Mouse (Mus musculus) forebrain, postnatal 0 days (tissue): ENCODE data around the gene Irx4. TPM values are rescaled to one million over a fixed set of nuclear protein-coding genes. Genes with fewer than 3 reads are reported as not detected.
A peak's percentile ranks its signal among the peaks of the same experiment; 100 is the strongest.

ENCODE experiments used
- ATAC-seq: fragments of 200-750 bp; cut with Nextera tagmentation; 2 replicates; pipeline ENCODE4 v1.8.0; 2017; ENCODE audit warnings: mild to moderate bottlenecking, moderate library complexity
- DNase-seq: peaks from one replicate; pipeline ENCODE4 v3.0.0-alpha.2; 2015
- H3K27ac ChIP-seq: fragments of 300-500 bp; sonication (generic); 2 replicates; pipeline ENCODE4 v1.5.1; 2014; ENCODE audit warnings: low read depth, mild to moderate bottlenecking, antibody characterized with exemption, low read length, moderate library complexity, mixed read lengths
- H3K27me3 ChIP-seq: fragments of 300-500 bp; sonication (generic); 2 replicates; pipeline ENCODE4 v1.6.1; 2014; ENCODE audit warnings: mild to moderate bottlenecking, low read length, mixed read lengths; ENCODE audit not compliant: insufficient read depth
- H3K36me3 ChIP-seq: fragments of 300-500 bp; sonication (generic); 2 replicates; pipeline ENCODE4 v1.6.1; 2014; ENCODE audit warnings: mild to moderate bottlenecking, moderate library complexity; ENCODE audit not compliant: insufficient read depth
- H3K4me1 ChIP-seq: fragments of 300-500 bp; sonication (generic); 2 replicates; pipeline ENCODE4 v1.6.1; 2014; ENCODE audit warnings: antibody characterized with exemption; ENCODE audit not compliant: insufficient read depth
- H3K4me2 ChIP-seq: fragments of 300-500 bp; sonication (generic); 2 replicates; pipeline ENCODE4 v1.6.1; 2014; ENCODE audit warnings: low read depth, mild to moderate bottlenecking, moderate library complexity
- H3K4me3 ChIP-seq: fragments of 300-500 bp; sonication (generic); 2 replicates; pipeline ENCODE4 v1.5.1; 2014; ENCODE audit warnings: low read depth, low read length, mixed read lengths
- H3K9ac ChIP-seq: fragments of 300-500 bp; sonication (generic); 2 replicates; pipeline ENCODE4 v1.6.1; 2014; ENCODE audit warnings: mild to moderate bottlenecking
- H3K9me3 ChIP-seq: fragments of 300-500 bp; sonication (generic); 2 replicates; pipeline ENCODE4 v1.6.1; 2016; ENCODE audit warnings: low read length
- CTCF ChIP-seq: sonication (generic); IDR thresholded peaks from 2 replicates; pipeline ENCODE4 v1.5.1; 2016; ENCODE audit warnings: antibody characterized with exemption, control low read depth, low read depth
- WGBS: fragments of 180-500 bp; shearing (Covaris S2); extraction: QIAGEN DNeasy Blood & Tissue Kit; methylation state at CpG from one replicate; pipeline ENCODE4 v1.1.7; 2014; 5-methylcytosine and 5-hydroxymethylcytosine counted together
- polyA plus RNA-seq: library from polyadenylated mRNA; unstranded; fragments of >200 nt; fragmentation: Nextera tagmentation; extraction: Ambion mirVana; gene quantifications from 2 replicates; pipeline ENCODE4 v1.2.1, GENCODE M21; 2015
- total RNA-seq: library from RNA; depleted of rRNA; stranded (reverse); fragments of >200 nt; gene quantifications from 2 replicates; pipeline ENCODE4 v1.2.3, GENCODE M21; 2014

The Irx4 gene
- total and polyA plus RNA-seq, 2 experiments from 2014 or later: not detected

GRCm38 (mm10) chr13:73252022-73252421 lies 8.3 kb upstream of the Irx4 start:
- Histone ChIP-seq H3K9ac (no peak overlapping the region), H3K4me2 (no peak overlapping the region), H3K27me3 (peaks cover 7% of the 10 kb centered on the region), H3K4me3 (no peak overlapping the region), H3K9me3 (no peaks in the 10 kb centered on the region), H3K27ac (no peak overlapping the region), H3K4me1 (no peaks in the 10 kb centered on the region), H3K36me3 (no peaks in the 10 kb centered on the region)
- ATAC-seq: no peak
- no peak for DNase-seq
- peak; percentile 27; the same call in 1 of the 2 replicates for TF ChIP-seq CTCF
- WGBS: 64% methylated on average over 5 of the region's 5 CpGs

GRCm38 (mm10) chr13:73258415-73258814 lies 1.9 kb upstream of the Irx4 start:
- no peak for DNase-seq
- Histone ChIP-seq H3K4me1 (0 out of 2 replicates have a peak, but pooled peaks cover 6% of the 10 kb centered on the region), H3K4me3 (no peak overlapping the region), H3K9ac (no peak overlapping the region), H3K27me3 (peaks cover 69% of the 10 kb centered on the region), H3K4me2 (no peak overlapping the region), H3K36me3 (no peaks in the 10 kb centered on the region), H3K27ac (no peak overlapping the region), H3K9me3 (no peaks in the 10 kb centered on the region)
- 48% methylated on average over 4 of the region's 4 CpGs for WGBS
- no peak for ATAC-seq
- no peak for TF ChIP-seq CTCF

DNA sequence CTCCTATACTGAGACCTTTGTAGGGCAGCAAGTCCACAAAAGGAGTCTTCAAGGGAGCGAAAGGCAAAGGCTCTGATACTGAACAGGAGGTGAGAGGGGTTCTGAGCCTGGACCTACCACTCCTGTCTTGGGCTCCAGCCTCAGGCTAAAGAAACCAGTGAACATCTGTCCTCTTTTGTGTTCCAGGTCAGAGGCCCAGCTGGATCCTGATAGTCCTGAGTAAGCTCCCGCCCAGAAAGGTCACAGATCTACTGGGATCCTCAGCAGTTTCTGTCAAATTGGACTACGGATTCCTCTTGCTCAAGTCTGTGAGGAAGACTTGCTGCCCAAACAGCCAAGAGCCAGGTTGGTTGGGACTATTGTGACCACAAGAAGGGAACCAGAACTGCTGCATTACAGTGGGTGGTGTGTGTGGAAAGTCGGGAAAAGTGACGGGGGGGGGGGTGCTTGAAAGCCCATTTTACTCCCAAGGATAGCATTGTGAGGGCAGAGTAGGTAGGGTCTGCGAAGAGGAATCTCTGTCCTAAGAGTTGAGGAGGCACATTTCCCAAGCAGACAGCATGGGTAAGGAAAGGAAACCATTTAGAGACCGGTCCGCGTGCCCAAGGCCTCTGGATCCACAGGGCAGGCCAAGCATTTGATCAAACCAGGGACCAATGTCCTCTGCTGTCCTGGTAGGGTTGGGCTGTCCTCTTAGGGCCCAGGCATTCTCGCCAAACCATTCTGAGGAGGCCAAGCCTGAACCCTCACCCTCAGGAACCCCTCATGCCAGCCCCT lies 514 bp upstream of the Irx4 start:
- ATAC-seq: peak; percentile 2; the same call in 1 of the 2 replicates
- 0 out of 2 replicates have a peak, but pooled peaks cover 6% of the 10 kb centered on the region for H3K4me1 ChIP-seq
- no peak overlapping the region for H3K9ac ChIP-seq

DNA sequence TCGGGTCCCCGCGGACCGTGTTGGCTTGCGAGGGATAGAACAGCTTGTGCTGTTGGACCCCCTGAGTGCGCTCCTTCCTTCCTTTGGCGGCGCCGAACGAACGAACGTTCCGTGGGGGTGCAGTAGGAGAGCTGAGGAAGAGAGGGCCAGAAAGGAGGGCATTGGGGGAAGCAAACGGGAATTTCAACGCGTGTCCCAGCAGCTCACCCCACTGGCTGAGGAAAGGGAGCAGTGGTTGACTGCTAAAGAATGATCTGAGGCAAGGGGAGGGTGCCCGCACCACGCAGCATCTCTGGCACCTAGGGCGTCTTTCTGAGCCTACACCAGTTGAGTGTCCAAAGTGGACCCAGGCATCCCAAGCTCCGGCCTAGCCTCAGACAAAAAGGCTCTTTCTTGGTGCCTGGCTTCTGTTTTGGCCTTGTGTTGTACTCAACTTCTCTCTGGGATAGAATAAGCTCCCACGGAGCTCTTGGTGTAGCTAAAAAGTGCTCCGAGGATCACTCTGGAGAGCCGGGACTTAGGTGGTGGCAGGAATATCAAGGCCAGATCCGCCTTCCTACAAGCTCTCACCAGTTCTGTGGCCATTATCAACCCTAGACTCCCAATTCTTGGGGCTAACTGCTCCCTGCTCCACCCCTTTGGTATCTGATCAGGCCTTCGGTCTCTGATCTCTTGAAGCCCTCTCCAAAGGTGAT lies 904 bp downstream of the Irx4 start:
- H3K4me3 ChIP-seq: peak overlapping the region; percentile 37
- peaks cover 95% of the 10 kb centered on the region for H3K27me3 ChIP-seq
- H3K9ac ChIP-seq: no peak overlapping the region
- ATAC-seq (no peak), DNase-seq (no peak)
- H3K36me3 ChIP-seq: no peaks in the 10 kb centered on the region
- TF ChIP-seq CTCF: no peak
- no peak overlapping the region for H3K27ac ChIP-seq
- H3K9me3 ChIP-seq: no peaks in the 10 kb centered on the region
- WGBS: 3% methylated on average over 25 of the region's 25 CpGs
- H3K4me2 ChIP-seq: peak overlapping the region; percentile 78
- H3K4me1 ChIP-seq: 0 out of 2 replicates have a peak, but pooled peaks cover 6% of the 10 kb centered on the region

More for the DNA sequence above, 514 bp upstream of the Irx4 start:
- H3K4me3 ChIP-seq: peak overlapping the region; percentile 37
- peaks cover 83% of the 10 kb centered on the region for H3K27me3 ChIP-seq
- H3K9me3 ChIP-seq: no peaks in the 10 kb centered on the region
- H3K27ac ChIP-seq: no peak overlapping the region
- peak overlapping the region; percentile 78 for H3K4me2 ChIP-seq
- DNase-seq: no peak
- WGBS: 12% methylated on average over 10 of the region's 10 CpGs
- TF ChIP-seq CTCF: no peak
- H3K36me3 ChIP-seq: no peaks in the 10 kb centered on the region

- no peak for ATAC-seq
- 0 out of 2 replicates have a peak, but pooled peaks cover 6% of the 10 kb centered on the region for H3K4me1 ChIP-seq
- TF ChIP-seq CTCF: no peak
- no peaks in the 10 kb centered on the region for H3K36me3 ChIP-seq
- H3K9ac ChIP-seq: no peak overlapping the region
- no peak overlapping the region for H3K4me3 ChIP-seq
- H3K27ac ChIP-seq: no peak overlapping the region
- H3K27me3 ChIP-seq: peaks cover 96% of the 10 kb centered on the region
- no peaks in the 10 kb centered on the region for H3K9me3 ChIP-seq
- no peak for DNase-seq
- no peak overlapping the region for H3K4me2 ChIP-seq
- WGBS: 5% methylated on average over 2 of the region's 2 CpGs
These were observed 1.6 kb downstream of the Irx4 start for GRCm38 (mm10) chr13:73261881-73262280.

DNA sequence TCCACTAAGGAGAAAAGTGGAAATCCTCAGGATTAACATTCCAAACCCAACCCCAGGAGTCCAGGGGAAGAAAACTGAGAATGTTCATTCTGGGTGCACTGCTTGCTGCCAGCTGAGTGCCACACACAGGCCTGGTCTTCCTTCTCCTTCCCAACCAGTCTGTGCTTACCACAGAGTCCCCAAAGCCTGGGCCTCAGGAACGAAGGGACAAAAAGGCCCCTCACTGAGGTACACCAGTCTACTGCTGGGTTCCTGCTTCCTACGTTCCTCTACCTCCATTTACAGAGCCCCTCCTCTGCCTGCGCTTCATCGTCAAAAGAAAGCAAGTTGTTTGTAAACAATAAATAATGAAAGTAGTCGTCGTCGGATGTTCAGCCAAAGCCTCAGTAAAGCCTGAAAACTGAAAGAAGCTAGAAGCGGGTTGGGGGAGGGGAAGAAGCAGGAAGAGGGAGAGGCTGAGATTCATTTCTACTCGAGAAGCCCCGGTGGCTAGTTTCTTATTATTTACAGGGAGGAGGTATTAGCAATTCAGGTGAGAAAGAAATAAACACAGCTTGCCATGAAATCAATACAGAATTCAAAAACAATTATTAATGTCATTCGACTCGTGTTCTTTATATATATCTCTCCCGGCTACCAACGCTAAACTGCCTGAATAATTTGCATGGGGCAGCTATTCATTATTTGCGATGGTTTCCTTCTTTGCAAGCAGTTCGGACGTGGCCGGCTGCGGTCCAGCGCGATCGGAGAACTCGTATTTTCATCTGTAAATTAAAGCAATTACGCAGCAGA lies 2.3 kb downstream of the Irx4 start:
- Histone ChIP-seq H3K4me2 (peak overlapping the region; percentile 19; the same call in 1 of the 2 replicates), H3K4me1 (0 out of 2 replicates have a peak, but pooled peaks cover 6% of the 10 kb centered on the region), H3K4me3 (no peak overlapping the region), H3K27ac (no peak overlapping the region), H3K9ac (no peak overlapping the region), H3K27me3 (peaks cover 94% of the 10 kb centered on the region), H3K9me3 (no peaks in the 10 kb centered on the region), H3K36me3 (no peaks in the 10 kb centered on the region)
- WGBS: 2% methylated on average over 24 of the region's 24 CpGs
- no peak for TF ChIP-seq CTCF
- DNase-seq (no peak), ATAC-seq (no peak)
